Mouse (Mus musculus): ENCODE data around the gene Tulp3. TPM values are rescaled to one million over a fixed set of nuclear protein-coding genes. Genes with fewer than 3 reads are reported as not detected.

Tulp3 gene
- total RNA-seq, 2 experiments from 2014 or later, result 1.4 to 2.6 TPM

Other genes starting within 250 kb of the Tulp3 start
- gene Tspan9, start 212.3 kb downstream of the Tulp3 start, total RNA-seq (2015), result not detected in 2 replicates
- gene Tspan9, start 212.3 kb downstream of the Tulp3 start, total RNA-seq (2017), result 0.26 and 1.3 TPM in 2 replicates
- gene Tead4, start 55.0 kb downstream of the Tulp3 start, total RNA-seq (2015), result 0.05 TPM in 1 of 2 replicates, not detected in the other
- gene Tead4, start 55.0 kb downstream of the Tulp3 start, total RNA-seq (2017), result 0.07 and 0.20 TPM in 2 replicates
- gene Rhno1, start 7.1 kb upstream of the Tulp3 start, total RNA-seq (2015), result 45.7 and 53.9 TPM in 2 replicates
- gene Rhno1, start 7.1 kb upstream of the Tulp3 start, total RNA-seq (2017), result 35.4 and 41.1 TPM in 2 replicates
- gene Foxm1, start 7.1 kb upstream of the Tulp3 start, total RNA-seq (2015), result 69.8 and 76.1 TPM in 2 replicates
- 26.2 and 41.8 TPM in 2 replicates for gene Foxm1, start 7.1 kb upstream of the Tulp3 start, total RNA-seq (2017)
- 0.09 and 0.18 TPM in 2 replicates for gene Tex52, start 19.6 kb upstream of the Tulp3 start, total RNA-seq (2015)
- not detected in 2 replicates for gene Tex52, start 19.6 kb upstream of the Tulp3 start, total RNA-seq (2017)
- gene Gm44596, start 19.7 kb upstream of the Tulp3 start, total RNA-seq (2015), result not detected in 2 replicates
- gene Gm44596, start 19.7 kb upstream of the Tulp3 start, total RNA-seq (2017), result not detected in 2 replicates
- gene Nrip2, start 43.4 kb upstream of the Tulp3 start, total RNA-seq (2015), result not detected in 2 replicates
- gene Nrip2, start 43.4 kb upstream of the Tulp3 start, total RNA-seq (2017), result 0.15 TPM in 1 of 2 replicates, not detected in the other
- 6.4 and 6.8 TPM in 2 replicates for gene Itfg2, start 69.1 kb upstream of the Tulp3 start, total RNA-seq (2015)
- 6.2 and 14.1 TPM in 2 replicates for gene Itfg2, start 69.1 kb upstream of the Tulp3 start, total RNA-seq (2017)
- gene Fkbp4, start 82.8 kb upstream of the Tulp3 start, total RNA-seq (2015), result 34.6 and 38.1 TPM in 2 replicates
- 93.1 and 95.7 TPM in 2 replicates for gene Fkbp4, start 82.8 kb upstream of the Tulp3 start, total RNA-seq (2017)
- not detected in 2 replicates for gene Pzp, start 170.9 kb upstream of the Tulp3 start, total RNA-seq (2015)
- not detected in 2 replicates for gene Pzp, start 170.9 kb upstream of the Tulp3 start, total RNA-seq (2017)
- gene A2ml1, start 225.8 kb upstream of the Tulp3 start, total RNA-seq (2015), result not detected in 2 replicates
- gene A2ml1, start 225.8 kb upstream of the Tulp3 start, total RNA-seq (2017), result not detected in 2 replicates

Measured in megakaryocyte, adult 5-6 weeks (primary cell).